ENCODE assay signal across 8 mouse cellular contexts in genomic region chr12:108273466-108274312, GRCm38 (mm10). TPM values are rescaled to one million over a fixed set of nuclear protein-coding genes. Genes with fewer than 3 reads are reported as not detected.
DNase-seq lines count a peak whose midpoint lies in the region; ATAC-seq lines count a peak whose summit lies in the region.

No protein-coding gene starts in this region.

- peak overlapping the region; percentile 67 for H3K4me3 ChIP-seq in kidney, embryonic 14.5 days (ENCODE audit: low read length)
- peak overlapping the region; percentile 80 for H3K4me3 ChIP-seq in forebrain, embryonic 15.5 days
- peak overlapping the region; percentile 82 for H3K4me3 ChIP-seq in midbrain, embryonic 10.5 days

- ATAC-seq in kidney, embryonic 14.5 days (ENCODE audit: low FRiP score, low TSS enrichment) = no peak
- ATAC-seq in forebrain, embryonic 15.5 days (replicated peaks) = no peak
- no peak for ATAC-seq in activated CD4-positive, CD25-positive, alpha-beta regulatory T cell, adult 4 months

- peak overlapping the region; percentile 99 for H3K4me2 ChIP-seq in kidney, embryonic 14.5 days (replicated peaks; ENCODE audit: low read depth, low read length)
- peak overlapping the region; percentile 94 for H3K4me2 ChIP-seq in forebrain, embryonic 15.5 days (replicated peaks)

- no peaks in the 10 kb centered on the region for H3K9me3 ChIP-seq in kidney, embryonic 14.5 days (ENCODE audit: control insufficient read depth, low read length)
- H3K9me3 ChIP-seq in forebrain, embryonic 15.5 days = no peaks in the 10 kb centered on the region
- no peaks in the 10 kb centered on the region for H3K9me3 ChIP-seq in midbrain, embryonic 10.5 days (replicated peaks)

- peak overlapping the region; percentile 83 for H3K9ac ChIP-seq in kidney, embryonic 14.5 days (ENCODE audit: low read depth, low read length)
- peak overlapping the region; percentile 82 for H3K9ac ChIP-seq in forebrain, embryonic 15.5 days (replicated peaks)

- H3K27ac ChIP-seq in kidney, embryonic 14.5 days (ENCODE audit: low read depth, low read length) = no peak overlapping the region
- H3K27ac ChIP-seq in forebrain, embryonic 15.5 days (replicated peaks) = no peak overlapping the region
- peak overlapping the region; percentile 96 for H3K27ac ChIP-seq in midbrain, embryonic 10.5 days (replicated peaks)

- no peak for DNase-seq in kidney, adult 8-10 months
- peak; percentile 19 for DNase-seq in brain, adult 2 months (ENCODE audit: low read depth, low spot score)
- no peak for DNase-seq in midbrain, embryonic 10.5 days (ENCODE audit: low spot score)
- DNase-seq in layer of hippocampus, adult 11-12 months (ENCODE audit: low spot score) = no peak
- no peak for DNase-seq in right cerebral cortex, postnatal 25 days

- H3K4me1 ChIP-seq in kidney, embryonic 14.5 days (ENCODE audit: control insufficient read depth, insufficient read depth, low read length) = peaks cover 50% of the 10 kb centered on the region
- H3K4me1 ChIP-seq in forebrain, embryonic 15.5 days = peaks cover 77% of the 10 kb centered on the region
- peaks cover 93% of the 10 kb centered on the region for H3K4me1 ChIP-seq in midbrain, embryonic 10.5 days

- 4% methylated on average over 21 of the region's 21 CpGs for WGBS in kidney, embryonic 14.5 days
- WGBS in forebrain, embryonic 15.5 days = 3% methylated on average over 21 of the region's 21 CpGs
- WGBS in midbrain, embryonic 10.5 days = 5% methylated on average over 21 of the region's 21 CpGs

- peaks cover 11% of the 10 kb centered on the region; the same call in 1 of the 2 replicates for H3K27me3 ChIP-seq in kidney, embryonic 14.5 days (ENCODE audit: control insufficient read depth, insufficient read depth, low read length)
- no peaks in the 10 kb centered on the region for H3K27me3 ChIP-seq in forebrain, embryonic 15.5 days
- peaks cover 9% of the 10 kb centered on the region; the same call in 1 of the 2 replicates for H3K27me3 ChIP-seq in midbrain, embryonic 10.5 days (ENCODE audit: low read depth, poor library complexity, severe bottlenecking)

- H3K36me3 ChIP-seq in kidney, embryonic 14.5 days (ENCODE audit: control insufficient read depth, insufficient read depth, low read length) = no peaks in the 10 kb centered on the region
- no peaks in the 10 kb centered on the region for H3K36me3 ChIP-seq in forebrain, embryonic 15.5 days
- H3K36me3 ChIP-seq in midbrain, embryonic 10.5 days = peaks cover 28% of the 10 kb centered on the region

RNA-seq across cellular contexts. Expression of gene Ccdc85c, which starts 1.5 kb away (rescaled TPM):
- 9.9 and 11.0 TPM in 2 replicates for polyA plus RNA-seq in kidney, embryonic 14.5 days (2014; fragmentation: Nextera tagmentation; extraction: Ambion mirVana)
- 14.3 and 16.3 TPM in 2 replicates for polyA plus RNA-seq in forebrain, embryonic 15.5 days (2015; fragmentation: Nextera tagmentation; extraction: Ambion mirVana)
- polyA plus RNA-seq in midbrain, embryonic 10.5 days (2016; fragmentation: Nextera tagmentation; extraction: Ambion mirVana) = 12.1 and 15.5 TPM in 2 replicates
- under 1 TPM; 0.25 to 0.42 TPM for polyA plus RNA-seq in activated CD4-positive, CD25-positive, alpha-beta regulatory T cell, adult 4 months (2017; shearing (Covaris generic))

RNA-seq across cellular contexts. Expression of gene Hhipl1, which starts 32.4 kb away (rescaled TPM):
- 0.27 and 0.61 TPM in 2 replicates for polyA plus RNA-seq in kidney, embryonic 14.5 days (2014; fragmentation: Nextera tagmentation; extraction: Ambion mirVana)
- polyA plus RNA-seq in forebrain, embryonic 15.5 days (2015; fragmentation: Nextera tagmentation; extraction: Ambion mirVana) = 1.8 and 1.9 TPM in 2 replicates
- polyA plus RNA-seq in midbrain, embryonic 10.5 days (2016; fragmentation: Nextera tagmentation; extraction: Ambion mirVana) = 3.7 and 5.1 TPM in 2 replicates
- polyA plus RNA-seq in activated CD4-positive, CD25-positive, alpha-beta regulatory T cell, adult 4 months (2017; shearing (Covaris generic)) = under 1 TPM in 1 of 2 experiments, not detected in 1; 0.08 TPM
